Mouse (Mus musculus) E14TG2a.4 (cell line): ENCODE data around the gene Ccdc40.

ENCODE experiments used
- H3K27me3 ChIP-seq: 2 replicates; pipeline ENCODE4 v1.6.1; 2014; ENCODE audit warnings: low read length, control low read depth; ENCODE audit not compliant: insufficient read depth
- H3K36me3 ChIP-seq: 2 replicates; pipeline ENCODE4 v1.6.1; 2014; ENCODE audit warnings: low read length, control low read depth; ENCODE audit not compliant: insufficient read depth
- H3K4me1 ChIP-seq: replicated peaks from 2 replicates; pipeline ENCODE4 v1.6.1; 2014; ENCODE audit warnings: low read depth, low read length, control low read depth
- H3K4me3 ChIP-seq: replicated peaks from 2 replicates; pipeline ENCODE4 v1.5.1; 2014; ENCODE audit warnings: mild to moderate bottlenecking, low read length
- H3K9me3 ChIP-seq: 2 replicates; pipeline ENCODE4 v1.6.1; 2014; ENCODE audit warnings: low read length, control low read depth
- CTCF ChIP-seq: conservative IDR thresholded peaks from 2 replicates; pipeline ENCODE4 v1.5.1; 2014; ENCODE audit warnings: low read length
- NANOG ChIP-seq: IDR thresholded peaks from 2 replicates; pipeline ENCODE4 v1.6.1; 2014; ENCODE audit warnings: borderline replicate concordance, low read length, mixed read lengths
- POU5F1 ChIP-seq: IDR thresholded peaks from 2 replicates; pipeline ENCODE4 v1.6.1; 2014; ENCODE audit warnings: low read length, borderline replicate concordance

Gene Ccdc40

GRCm38 (mm10) chr11:119203423-119203822 is 24.9 kb upstream of the Ccdc40 start:
- peaks cover 16% of the 10 kb centered on the region for H3K36me3 ChIP-seq
- TF ChIP-seq NANOG (no peak), CTCF (peak; percentile 97)
- peaks cover 16% of the 10 kb centered on the region for H3K27me3 ChIP-seq
- H3K9me3 ChIP-seq, result peaks cover 3% of the 10 kb centered on the region; the same call in 1 of the 2 replicates
- H3K4me1 ChIP-seq, result peaks cover 21% of the 10 kb centered on the region
- no peak overlapping the region for H3K4me3 ChIP-seq

- peaks cover 33% of the 10 kb centered on the region for H3K4me1 ChIP-seq
- H3K4me3 ChIP-seq, result no peak overlapping the region
- TF ChIP-seq CTCF (peak; percentile 34), NANOG (no peak)
- H3K36me3 ChIP-seq, result peaks cover 22% of the 10 kb centered on the region
- H3K27me3 ChIP-seq, result peaks cover 34% of the 10 kb centered on the region
- H3K9me3 ChIP-seq, result peaks cover 3% of the 10 kb centered on the region; the same call in 1 of the 2 replicates
Observed at GRCm38 (mm10) chr11:119205738-119206137, 22.6 kb upstream of the Ccdc40 start.

- H3K4me1 ChIP-seq, result peaks cover 39% of the 10 kb centered on the region
- H3K27me3 ChIP-seq, result peaks cover 35% of the 10 kb centered on the region
- H3K9me3 ChIP-seq, result peaks cover 3% of the 10 kb centered on the region; the same call in 1 of the 2 replicates
- TF ChIP-seq NANOG, result no peak
- no peak for TF ChIP-seq POU5F1
- peak; percentile 96 for TF ChIP-seq CTCF
- no peak overlapping the region for H3K4me3 ChIP-seq
- peaks cover 22% of the 10 kb centered on the region for H3K36me3 ChIP-seq
Observed at GRCm38 (mm10) chr11:119206562-119206961, 21.8 kb upstream of the Ccdc40 start.

GRCm38 (mm10) chr11:119207986-119208385 is 20.4 kb upstream of the Ccdc40 start:
- Histone ChIP-seq H3K9me3 (peaks cover 3% of the 10 kb centered on the region; the same call in 1 of the 2 replicates), H3K27me3 (peaks cover 40% of the 10 kb centered on the region)

GRCm38 (mm10) chr11:119208870-119209370 is 19.5 kb upstream of the Ccdc40 start:
- TF ChIP-seq POU5F1, result no peak
- no peak for TF ChIP-seq CTCF
- TF ChIP-seq NANOG, result no peak

More at GRCm38 (mm10) chr11:119207986-119208385, 20.4 kb upstream of the Ccdc40 start:
- no peak overlapping the region for H3K4me3 ChIP-seq
- H3K4me1 ChIP-seq, result peaks cover 53% of the 10 kb centered on the region
- no peak for TF ChIP-seq CTCF
- no peak for TF ChIP-seq NANOG
- H3K36me3 ChIP-seq, result peaks cover 22% of the 10 kb centered on the region

GRCm38 (mm10) chr11:119209371-119210025 is 18.9 kb upstream of the Ccdc40 start:
- Histone ChIP-seq H3K36me3 (peaks cover 22% of the 10 kb centered on the region), H3K4me3 (peak overlapping the region; percentile 68), H3K9me3 (peaks cover 3% of the 10 kb centered on the region; the same call in 1 of the 2 replicates), H3K4me1 (peaks cover 66% of the 10 kb centered on the region), H3K27me3 (peaks cover 43% of the 10 kb centered on the region)
- TF ChIP-seq CTCF (no peak), NANOG (no peak), POU5F1 (no peak)

More at GRCm38 (mm10) chr11:119208870-119209370, 19.5 kb upstream of the Ccdc40 start:
- Histone ChIP-seq H3K27me3 (peaks cover 43% of the 10 kb centered on the region), H3K9me3 (peaks cover 3% of the 10 kb centered on the region; the same call in 1 of the 2 replicates), H3K4me3 (peak overlapping the region; percentile 68), H3K36me3 (peaks cover 22% of the 10 kb centered on the region), H3K4me1 (peaks cover 60% of the 10 kb centered on the region)

GRCm38 (mm10) chr11:119210321-119211100 is 17.9 kb upstream of the Ccdc40 start:
- peaks cover 49% of the 10 kb centered on the region for H3K27me3 ChIP-seq
- peak overlapping the region; percentile 68 for H3K4me3 ChIP-seq
- peaks cover 3% of the 10 kb centered on the region; the same call in 1 of the 2 replicates for H3K9me3 ChIP-seq
- TF ChIP-seq CTCF, result no peak
- TF ChIP-seq POU5F1, result 0 out of 2 replicates have a peak, but pooled peaks have one; percentile 14
- peaks cover 22% of the 10 kb centered on the region for H3K36me3 ChIP-seq
- peaks cover 73% of the 10 kb centered on the region for H3K4me1 ChIP-seq

- peaks cover 22% of the 10 kb centered on the region for H3K36me3 ChIP-seq
- H3K4me1 ChIP-seq, result peaks cover 80% of the 10 kb centered on the region
- H3K9me3 ChIP-seq, result peaks cover 3% of the 10 kb centered on the region; the same call in 1 of the 2 replicates
- peaks cover 61% of the 10 kb centered on the region for H3K27me3 ChIP-seq
- TF ChIP-seq NANOG, result no peak
- no peak for TF ChIP-seq CTCF
- no peak for TF ChIP-seq POU5F1
- H3K4me3 ChIP-seq, result peak overlapping the region; percentile 46
Observed at GRCm38 (mm10) chr11:119211604-119212309, 16.6 kb upstream of the Ccdc40 start.
